Mouse (Mus musculus) testis, adult 2 months (tissue): ENCODE measurements around the gene L3hypdh.

Source experiments
- CTCF ChIP-seq: fragments of 200-500 bp; IDR thresholded peaks from 2 replicates; pipeline ENCODE4 v1.5.1; 2012; ENCODE audit warnings: low read depth, mild to moderate bottlenecking, inconsistent platforms, low read length, moderate library complexity; ENCODE audit not compliant: control insufficient read depth, insufficient read depth, insufficient replicate concordance
- POLR2A ChIP-seq: fragments of 200-500 bp; IDR thresholded peaks from 2 replicates; pipeline ENCODE4 v1.6.1; 2012; ENCODE audit warnings: low read depth, mild to moderate bottlenecking, inconsistent platforms, low read length, moderate library complexity; ENCODE audit not compliant: control insufficient read depth

GRCm38 (mm10) chr12:72129203-72129602 lies 44.0 kb upstream of the L3hypdh start:
- TF ChIP-seq CTCF (no peak), POLR2A (no peak)
